Mouse (Mus musculus) brown adipose tissue, adult 24 weeks (tissue): Measurements from ENCODE around the gene Cep57. TPM values are rescaled to one million over a fixed set of nuclear protein-coding genes. Genes with fewer than 3 reads are reported as not detected.

ENCODE experiments used
- H3K27ac ChIP-seq: fragments of 200-500 bp; replicated peaks from 2 replicates; pipeline ENCODE4 v1.5.1; 2012; ENCODE audit warnings: low read depth, mild to moderate bottlenecking, low read length
- H3K4me1 ChIP-seq: fragments of 200-500 bp; 2 replicates; pipeline ENCODE4 v1.6.1; 2012; ENCODE audit warnings: low read length, mixed read lengths; ENCODE audit not compliant: control insufficient read depth, insufficient read depth, insufficient read length
- H3K4me3 ChIP-seq: fragments of 200-500 bp; 2 replicates; pipeline ENCODE4 v1.5.1; 2012; ENCODE audit warnings: low read depth, mild to moderate bottlenecking, low read length, moderate library complexity; ENCODE audit not compliant: insufficient read depth
- polyA plus RNA-seq: library from polyadenylated mRNA; stranded (reverse); fragments of >200 nt; gene quantifications from 2 replicates; pipeline ENCODE4 v1.2.4, GENCODE M21; 2012; ENCODE audit not compliant: missing spikeins, insufficient read depth, insufficient read length

The Cep57 gene
- polyA plus RNA-seq, result 9.0 and 9.9 TPM in 2 replicates

DNA sequence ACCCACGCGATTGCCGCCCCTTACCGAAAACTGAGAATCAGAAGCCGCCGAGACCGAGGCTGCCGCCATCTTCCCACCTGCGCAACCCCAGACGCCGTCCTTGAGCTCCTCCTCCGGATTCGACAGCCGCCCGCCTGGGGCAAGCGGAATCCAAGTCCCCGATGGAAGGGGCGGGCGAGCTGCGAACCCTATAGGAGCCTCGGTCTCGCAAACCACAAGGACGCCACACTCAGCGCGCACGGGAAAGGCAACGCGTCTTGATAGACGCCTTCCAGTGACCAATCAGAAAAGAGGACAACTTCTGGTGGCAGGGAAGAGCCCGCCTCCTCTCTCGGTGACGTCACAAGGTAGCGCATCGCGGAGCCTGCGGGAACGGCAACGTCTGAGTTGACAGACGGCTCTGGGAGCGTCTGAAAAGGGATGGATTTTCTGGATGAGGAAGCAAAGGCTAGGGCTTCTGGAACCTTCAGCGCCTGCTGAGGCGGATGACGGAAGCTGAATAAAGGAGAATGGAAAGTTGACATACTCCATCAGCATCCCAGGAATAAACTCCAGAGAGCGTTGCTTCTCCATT lies at the start of gene Cep57:
Cep57 (minus strand) TSS at position 276 of the 574 bp plus-strand sequence.
- Histone ChIP-seq H3K4me1 (no peaks in the 10 kb centered on the region), H3K4me3 (peak within 1 kb of the TSS; percentile 88), H3K27ac (peak within 1 kb of the TSS; percentile 66)

DNA sequence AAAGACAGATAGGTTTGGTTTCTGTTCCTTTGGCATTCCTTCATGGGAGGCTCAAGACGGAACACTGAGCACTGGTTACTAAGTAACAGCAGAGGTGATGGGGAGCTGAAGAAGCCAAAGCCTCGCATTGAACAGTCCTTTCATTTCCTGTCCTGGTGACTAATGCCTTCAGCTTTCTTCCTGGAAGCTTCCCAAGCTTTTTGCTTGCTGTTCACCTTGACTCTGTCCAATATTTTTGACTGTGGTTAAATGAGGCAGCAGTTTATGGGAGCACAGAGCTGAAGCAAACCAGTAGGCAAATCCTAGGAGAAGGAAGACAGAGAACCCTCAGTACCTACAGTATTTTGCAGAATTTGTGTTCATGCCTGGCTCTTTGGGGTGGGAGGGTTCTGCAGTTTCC lies 48.4 kb upstream of the Cep57 start:
- 0 out of 2 replicates have a peak, but pooled peaks cover 4% of the 10 kb centered on the region for H3K4me1 ChIP-seq
- H3K4me3 ChIP-seq, result no peak overlapping the region
- H3K27ac ChIP-seq, result no peak overlapping the region

DNA sequence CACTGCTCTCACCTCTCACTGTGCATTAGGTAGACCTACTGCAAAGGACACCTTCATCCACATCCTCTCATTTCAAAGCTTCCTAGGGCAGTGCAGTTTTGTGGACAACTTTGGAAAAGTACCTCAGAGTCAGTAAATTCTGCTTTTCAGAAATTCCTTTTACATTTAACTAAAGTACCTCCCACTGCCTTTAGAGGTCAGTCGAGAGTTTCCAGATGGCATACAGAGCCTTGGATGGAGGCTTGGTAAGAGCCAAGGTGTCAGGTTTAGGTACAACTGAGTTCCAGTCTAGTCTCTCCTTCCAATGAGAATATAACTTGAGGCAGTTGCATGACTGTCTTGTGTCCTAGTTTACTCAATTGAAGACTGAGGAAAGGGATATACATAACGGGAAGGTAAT lies 47.5 kb upstream of the Cep57 start:
- H3K27ac ChIP-seq, result no peak overlapping the region
- H3K4me1 ChIP-seq, result 0 out of 2 replicates have a peak, but pooled peaks cover 4% of the 10 kb centered on the region
- no peak overlapping the region for H3K4me3 ChIP-seq

DNA sequence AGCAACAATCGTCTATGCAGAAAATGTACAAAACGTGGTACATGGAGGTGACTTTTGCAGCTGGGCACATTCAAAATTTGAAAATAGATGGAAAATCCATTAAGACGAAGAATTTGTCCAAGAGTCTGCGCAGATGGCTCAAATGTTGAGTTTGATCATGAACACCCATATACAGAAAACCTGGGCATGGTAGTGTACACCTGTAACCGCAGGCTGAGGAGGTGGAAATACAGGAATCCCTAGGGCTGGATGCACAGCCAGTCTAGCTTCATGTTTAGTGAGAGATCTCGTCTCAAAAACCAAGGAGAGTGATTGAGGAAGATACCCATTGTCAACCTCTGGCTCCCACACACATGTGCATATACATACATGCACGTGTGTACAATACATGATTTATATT lies 44.7 kb upstream of the Cep57 start:
- H3K27ac ChIP-seq, result no peak overlapping the region
- H3K4me1 ChIP-seq, result 0 out of 2 replicates have a peak, but pooled peaks cover 4% of the 10 kb centered on the region
- H3K4me3 ChIP-seq, result no peak overlapping the region

DNA sequence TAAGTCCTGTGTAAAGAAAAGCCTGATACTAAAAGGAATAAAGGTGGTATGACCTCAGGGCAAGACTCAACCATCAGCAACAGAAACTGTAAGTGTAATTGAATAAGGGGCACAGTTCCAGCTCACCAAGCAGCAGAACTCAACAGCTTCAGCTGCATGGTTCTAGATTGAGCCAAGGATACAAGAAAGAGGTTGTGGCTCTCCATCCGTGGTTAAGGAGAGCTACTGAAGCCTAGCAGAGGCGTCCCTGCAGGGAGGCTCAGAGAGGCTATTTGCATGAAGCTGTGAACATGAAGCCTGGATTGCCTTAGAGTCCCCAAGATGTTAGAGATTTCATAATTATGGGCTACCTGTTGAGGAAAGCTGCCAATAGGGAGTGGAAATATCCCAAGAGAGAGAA lies 40.7 kb upstream of the Cep57 start:
- Histone ChIP-seq H3K4me3 (no peak overlapping the region), H3K4me1 (no peaks in the 10 kb centered on the region), H3K27ac (no peak overlapping the region)

DNA sequence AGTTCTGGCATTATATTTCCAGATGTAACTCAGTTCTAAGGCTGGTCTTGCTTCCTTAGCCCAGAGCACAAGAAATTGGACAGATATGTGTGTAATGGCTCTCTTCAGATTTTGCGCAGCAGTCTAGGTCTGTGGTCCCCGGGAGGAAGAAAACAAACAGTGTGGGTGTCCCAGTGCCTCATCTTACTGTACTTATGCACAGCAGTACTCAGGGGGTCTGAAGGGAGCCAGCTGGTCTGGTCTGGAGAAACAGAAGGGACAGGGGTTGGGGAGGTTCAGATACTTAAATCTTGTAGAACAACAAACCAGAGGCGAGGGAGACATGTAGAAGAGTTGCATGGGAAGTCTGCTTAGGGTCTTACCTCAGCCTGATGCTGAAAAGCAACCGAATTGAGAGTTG lies 29.9 kb upstream of the Cep57 start:
- H3K4me3 ChIP-seq, result no peak overlapping the region
- H3K27ac ChIP-seq, result no peak overlapping the region
- no peaks in the 10 kb centered on the region for H3K4me1 ChIP-seq

DNA sequence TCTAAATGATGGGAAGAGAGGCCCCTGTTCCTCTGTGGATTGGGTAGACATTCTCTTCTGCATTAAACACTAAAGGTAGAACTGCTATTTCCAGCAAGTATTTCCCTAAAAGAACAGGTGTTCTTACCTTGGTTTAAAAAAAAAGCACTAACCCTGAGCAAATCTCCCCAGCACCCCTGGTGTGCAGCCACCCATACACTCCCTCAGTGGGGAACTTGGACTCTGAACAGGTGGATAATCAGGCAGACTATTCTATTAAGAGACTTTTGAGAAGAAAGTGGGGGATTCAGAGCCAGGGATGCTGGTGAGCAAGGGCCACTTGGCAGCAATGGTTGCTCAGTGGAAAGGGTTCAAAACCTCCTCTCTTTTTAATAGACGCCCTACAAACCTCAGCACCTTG lies 29.3 kb upstream of the Cep57 start:
- Histone ChIP-seq H3K4me1 (no peaks in the 10 kb centered on the region), H3K4me3 (no peak overlapping the region), H3K27ac (no peak overlapping the region)

DNA sequence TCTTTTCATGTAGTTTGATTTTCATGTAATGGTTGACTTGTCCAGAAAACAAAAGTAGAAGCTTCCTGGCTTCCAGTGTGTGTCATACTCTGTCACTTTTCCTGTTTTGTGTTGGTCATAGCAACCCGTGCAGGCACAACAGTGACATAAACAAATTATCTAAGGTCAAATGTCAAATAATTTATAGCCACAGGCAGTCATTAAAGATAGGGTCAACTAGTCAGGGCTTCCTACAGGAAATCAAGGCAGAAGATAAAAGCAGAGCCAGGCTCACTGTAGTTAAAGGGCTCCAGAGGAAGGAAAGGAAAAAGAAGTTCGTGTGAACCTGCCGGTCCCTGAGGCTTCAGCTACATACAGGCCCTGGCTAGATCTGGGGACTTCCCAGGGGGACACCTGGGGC lies 27.0 kb upstream of the Cep57 start:
- no peak overlapping the region for H3K4me3 ChIP-seq
- no peaks in the 10 kb centered on the region for H3K4me1 ChIP-seq
- no peak overlapping the region for H3K27ac ChIP-seq

DNA sequence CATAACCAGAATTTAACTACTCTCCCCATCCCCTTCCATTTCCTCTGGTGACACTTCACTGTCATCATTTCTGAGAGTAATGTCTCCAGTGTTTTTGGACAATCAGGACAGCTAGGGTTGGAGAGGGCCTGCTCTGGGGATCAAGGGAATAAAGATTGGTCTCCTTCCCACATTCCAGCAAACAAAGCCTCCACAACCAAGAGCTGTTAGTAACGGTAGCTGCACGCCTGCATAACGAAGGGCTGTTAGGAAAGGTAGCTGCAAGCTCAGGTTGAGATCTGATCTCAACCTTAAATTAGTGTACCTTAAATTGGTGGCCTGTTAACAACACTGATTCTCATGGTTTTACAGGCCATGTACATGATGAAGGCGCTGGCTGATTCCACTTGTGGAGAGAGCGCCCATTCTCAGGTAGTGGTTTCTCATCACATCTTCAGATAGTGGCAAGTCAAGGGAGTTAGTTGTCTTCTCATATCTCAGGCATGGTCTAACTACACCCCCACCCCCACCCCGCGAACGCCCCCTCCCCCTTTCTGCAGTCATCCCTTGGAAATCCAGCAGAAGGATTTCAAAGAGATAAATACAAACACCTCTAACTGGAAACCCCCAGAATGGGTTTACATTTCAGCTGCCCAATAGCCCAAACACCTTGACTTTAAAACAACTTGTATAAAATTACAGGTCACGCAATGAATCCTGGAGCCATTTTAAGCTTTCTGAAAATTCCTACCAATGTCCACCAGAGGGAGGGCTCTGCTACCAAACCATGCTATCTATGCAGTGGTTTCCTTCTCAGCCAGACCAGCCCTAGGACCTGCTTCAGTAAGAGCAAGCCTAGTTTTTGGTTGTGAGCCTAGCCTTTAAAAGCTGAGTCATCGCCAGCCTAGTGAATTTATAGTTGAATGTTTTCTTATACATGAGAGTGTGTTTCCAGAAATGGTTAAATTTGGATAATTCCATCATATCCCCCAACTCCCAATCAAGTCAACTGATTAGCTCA lies 21.9 kb upstream of the Cep57 start:
- H3K4me1 ChIP-seq, result no peaks in the 10 kb centered on the region
- no peak overlapping the region for H3K27ac ChIP-seq
- H3K4me3 ChIP-seq, result no peak overlapping the region

DNA sequence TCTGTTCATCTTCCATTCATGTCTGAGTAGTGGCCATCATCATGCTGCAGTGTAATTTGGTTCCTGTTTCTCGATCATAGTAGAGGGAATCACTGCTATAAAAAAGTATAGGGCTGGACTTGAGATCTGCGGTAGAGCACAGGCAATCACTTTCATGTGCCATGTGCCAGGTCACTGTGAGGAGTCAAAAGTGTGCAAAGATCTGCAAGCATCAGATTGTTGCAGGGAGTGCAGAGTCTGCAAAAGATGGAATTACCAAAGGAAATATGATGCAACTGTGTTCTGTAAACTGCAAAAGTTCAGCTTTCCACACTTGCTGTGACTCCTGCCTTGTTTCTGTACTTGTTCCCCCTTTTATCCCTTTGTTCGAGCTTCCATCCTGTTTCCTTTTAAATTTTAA lies 20.7 kb upstream of the Cep57 start:
- no peak overlapping the region for H3K27ac ChIP-seq
- no peak overlapping the region for H3K4me3 ChIP-seq
- H3K4me1 ChIP-seq, result no peaks in the 10 kb centered on the region

DNA sequence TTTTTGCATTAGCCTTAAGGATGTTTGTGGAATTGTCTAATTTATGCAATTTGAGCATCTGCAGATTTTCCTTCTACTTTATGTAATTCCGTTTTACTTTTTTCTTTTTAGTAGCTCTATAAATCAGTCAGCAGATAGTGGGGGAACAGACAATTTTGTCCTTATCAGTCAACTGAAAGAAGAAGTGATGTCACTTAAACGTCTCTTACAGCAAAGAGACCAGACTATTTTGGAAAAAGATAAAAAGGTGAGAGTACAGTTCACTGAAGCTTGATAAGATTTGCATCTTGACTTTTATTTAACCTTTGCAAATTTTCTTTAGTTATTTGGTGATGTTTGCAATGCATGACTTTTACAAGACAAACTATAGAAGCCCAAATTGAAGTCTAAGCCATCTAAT lies 9.8 kb upstream of the Cep57 start:
- no peak overlapping the region for H3K4me3 ChIP-seq
- H3K27ac ChIP-seq, result no peak overlapping the region
- no peaks in the 10 kb centered on the region for H3K4me1 ChIP-seq

DNA sequence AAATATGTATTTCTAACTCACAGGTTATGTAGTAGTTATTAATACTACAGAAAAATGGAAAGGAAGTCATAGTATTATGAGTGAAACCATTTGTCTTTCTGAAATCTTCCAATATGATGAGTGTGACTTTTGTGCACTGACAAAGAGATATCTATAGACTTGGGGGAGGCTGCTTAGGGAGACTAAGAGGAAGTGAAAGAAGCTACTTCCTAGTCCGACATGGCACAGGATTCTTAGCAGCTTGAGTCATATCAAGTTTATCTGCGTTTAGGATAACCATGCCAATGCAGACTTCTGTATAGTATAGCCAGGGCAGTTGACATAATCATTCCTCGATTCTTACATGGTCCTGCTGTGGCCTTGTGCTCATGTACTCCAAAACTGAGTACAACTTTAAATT lies 8.3 kb upstream of the Cep57 start:
- no peaks in the 10 kb centered on the region for H3K4me1 ChIP-seq
- H3K27ac ChIP-seq, result no peak overlapping the region
- no peak overlapping the region for H3K4me3 ChIP-seq

DNA sequence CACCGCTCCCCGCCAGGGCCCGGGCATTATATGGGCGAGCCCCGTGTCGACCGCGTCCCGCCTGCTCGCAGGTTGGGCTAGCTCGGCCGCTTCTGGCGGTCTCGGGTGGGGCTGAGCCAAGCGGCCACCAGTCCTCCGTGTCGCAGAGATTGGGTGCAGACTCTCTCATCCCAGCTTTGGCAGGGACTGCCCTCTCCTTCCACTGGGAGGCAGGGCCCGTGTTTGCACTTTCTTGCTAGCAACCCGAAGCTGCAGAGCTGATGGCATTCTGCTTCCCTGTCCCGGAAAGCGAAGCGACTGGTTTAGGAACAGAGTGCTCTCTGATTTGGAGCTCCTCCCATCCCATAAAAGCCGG lies 1.2 kb upstream of the Cep57 start:
- peak overlapping the region; percentile 88 for H3K4me3 ChIP-seq
- peak overlapping the region; percentile 66 for H3K27ac ChIP-seq
- no peaks in the 10 kb centered on the region for H3K4me1 ChIP-seq

DNA sequence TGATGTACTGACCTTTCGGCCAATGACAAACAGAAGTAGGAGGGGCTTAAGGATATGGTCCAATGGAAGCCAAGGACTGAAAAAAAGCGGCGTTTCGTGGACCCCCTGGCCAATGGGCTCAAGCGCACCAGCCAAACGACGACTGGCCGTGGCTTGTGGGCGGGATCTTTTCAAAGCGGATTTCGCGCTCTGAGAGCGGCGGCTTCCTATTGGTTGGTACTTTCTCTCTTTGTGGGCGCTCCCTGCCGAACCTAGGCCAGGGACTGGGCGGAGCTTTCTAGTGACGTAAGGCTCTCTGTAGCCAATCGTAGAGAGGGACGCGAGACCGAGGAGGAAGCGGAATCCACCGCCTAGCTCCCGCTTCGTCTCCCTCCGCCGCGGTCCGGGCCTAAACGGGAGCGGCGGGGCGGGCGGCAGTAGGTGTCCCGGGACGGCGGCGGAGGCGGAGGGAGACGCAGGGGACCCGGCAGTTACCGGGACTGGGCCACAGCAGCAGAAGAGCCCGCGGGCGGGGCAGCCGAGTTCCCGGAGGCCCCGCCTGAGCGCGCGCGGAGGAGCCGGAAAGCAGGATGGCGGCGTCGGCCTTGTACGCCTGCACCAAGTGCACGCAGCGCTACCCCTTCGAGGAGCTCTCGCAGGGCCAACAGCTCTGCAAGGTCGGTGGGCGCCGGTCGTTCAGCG lies 639 bp upstream of the Cep57 start, which contains the start of gene Fam76b:
Fam76b (plus strand) TSS at position 311 of the 681 bp plus-strand sequence.
- peak within 1 kb of the TSS; percentile 88 for H3K4me3 ChIP-seq
- peak within 1 kb of the TSS; percentile 66 for H3K27ac ChIP-seq
- H3K4me1 ChIP-seq, result no peaks in the 10 kb centered on the region

DNA sequence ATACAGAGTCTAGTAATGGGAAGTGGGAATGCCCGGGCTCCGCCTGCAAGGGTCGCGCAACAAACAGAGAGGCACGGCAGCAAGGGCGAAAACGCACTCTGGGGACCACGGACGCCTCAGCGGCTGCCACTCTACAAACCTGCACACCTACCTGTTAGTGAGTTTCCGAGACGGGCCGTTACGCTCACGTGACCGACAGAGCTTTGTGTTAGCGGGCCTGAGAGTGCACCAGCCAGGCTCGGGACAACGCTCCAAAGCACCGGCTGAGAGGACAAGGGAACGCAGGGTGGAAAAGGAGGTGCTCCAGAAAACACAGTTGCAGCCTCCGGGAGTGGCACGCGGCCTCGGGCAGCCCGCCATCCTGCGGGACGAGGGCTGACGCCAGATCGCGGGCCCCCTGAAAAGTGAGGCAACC lies 509 bp downstream of the Cep57 start:
- Histone ChIP-seq H3K4me1 (no peaks in the 10 kb centered on the region), H3K4me3 (peak overlapping the region; percentile 71), H3K27ac (peak overlapping the region; percentile 61)
